Mouse (Mus musculus) heart, embryonic 14.5 days (tissue): Measurements from ENCODE around the gene Vmn1r71. TPM values are rescaled to one million over a fixed set of nuclear protein-coding genes. Genes with fewer than 3 reads are reported as not detected.
"Not testable (repeated sequence)": the region's sequence is repeated elsewhere in the genome, so short reads cannot be mapped to it uniquely, and the experiment has no call there.

Source experiments
- ATAC-seq: fragments of 200-750 bp; cut with Nextera tagmentation; 2 replicates; pipeline ENCODE4 v1.8.0; 2017; ENCODE audit warnings: low read depth, moderate TSS enrichment; ENCODE audit not compliant: insufficient number of reproducible peaks, insufficient read depth, low FRiP score
- H3K27ac ChIP-seq, 2 experiments: fragments of 200-500 bp in 1 of 2; fragments of 300-500 bp in 1 of 2; sonication (generic) in 1 of 2; replicated peaks in 1 of 2; 2 replicates each; pipeline ENCODE4 v1.5.1; 2012 to 2014; ENCODE audit warnings: low read depth in 2 of 2, low read length in 2 of 2, control low read depth in 1 of 2, mild to moderate bottlenecking in 1 of 2, mixed read lengths in 1 of 2; ENCODE audit not compliant: control insufficient read depth in 1 of 2, insufficient read depth in 1 of 2
- H3K27me3 ChIP-seq: fragments of 300-500 bp; sonication (generic); 2 replicates; pipeline ENCODE4 v1.6.1; 2014; ENCODE audit warnings: mild to moderate bottlenecking, low read length, control low read depth; ENCODE audit not compliant: control insufficient read depth, insufficient read depth
- H3K36me3 ChIP-seq: fragments of 300-500 bp; sonication (generic); 2 replicates; pipeline ENCODE4 v1.6.1; 2014; ENCODE audit warnings: mild to moderate bottlenecking, control low read depth, low read length, mixed read lengths; ENCODE audit not compliant: control insufficient read depth, insufficient read depth
- H3K4me1 ChIP-seq, 2 experiments: fragments of 200-500 bp in 1 of 2; fragments of 300-500 bp in 1 of 2; sonication (generic) in 1 of 2; 2 replicates each; pipeline ENCODE4 v1.6.1; 2012 to 2014; ENCODE audit warnings: low read length in 2 of 2, control low read depth in 1 of 2, mixed read lengths in 1 of 2; ENCODE audit not compliant: control insufficient read depth in 2 of 2, insufficient read depth in 2 of 2
- H3K4me2 ChIP-seq: fragments of 300-500 bp; sonication (generic); 2 replicates; pipeline ENCODE4 v1.6.1; 2014; ENCODE audit warnings: mild to moderate bottlenecking, low read length
- H3K4me3 ChIP-seq, 2 experiments: fragments of 200-500 bp in 1 of 2; fragments of 300-500 bp in 1 of 2; sonication (generic) in 1 of 2; 2 replicates each; pipeline ENCODE4 v1.5.1; 2012 to 2014; ENCODE audit warnings: low read length in 2 of 2, mild to moderate bottlenecking in 2 of 2, control low read depth in 1 of 2, low read depth in 1 of 2, moderate library complexity in 1 of 2; ENCODE audit not compliant: control insufficient read depth in 1 of 2, insufficient read depth in 1 of 2
- H3K9ac ChIP-seq: fragments of 300-500 bp; sonication (generic); 2 replicates; pipeline ENCODE4 v1.6.1; 2014; ENCODE audit warnings: mild to moderate bottlenecking, low read length
- H3K9me3 ChIP-seq: fragments of 300-500 bp; sonication (generic); 2 replicates; pipeline ENCODE4 v1.6.1; 2016; ENCODE audit warnings: low read length, control low read depth; ENCODE audit not compliant: control insufficient read depth
- polyA plus RNA-seq: library from polyadenylated mRNA; unstranded; fragments of >200 nt; fragmentation: Nextera tagmentation; extraction: Ambion mirVana; gene quantifications from 2 replicates; pipeline ENCODE4 v1.2.1, GENCODE M21; 2014

Vmn1r71 gene
- not detected in 2 replicates for polyA plus RNA-seq

- Histone ChIP-seq H3K36me3 (no peaks in the 10 kb centered on the region), H3K4me3 (no peak within 1 kb of the TSS), H3K27me3 (no peaks in the 10 kb centered on the region), H3K4me2 (no peak within 1 kb of the TSS), H3K9me3 (peaks cover 18% of the 10 kb centered on the region), H3K27ac (no peak within 1 kb of the TSS), H3K4me1 (no peaks in the 10 kb centered on the region), H3K9ac (no peak within 1 kb of the TSS)
- no peak for ATAC-seq
Measured at GRCm38 (mm10) chr7:10754264-10754663, at the start of gene Vmn1r71. Gene Vmn1r71, minus strand, starts transcription at chr7:10754364.

- H3K27me3 ChIP-seq, ATAC-seq, H3K4me3 ChIP-seq, H3K27ac ChIP-seq, H3K4me2 ChIP-seq, H3K9ac ChIP-seq, H3K4me1 ChIP-seq, H3K36me3 ChIP-seq: not testable (repeated sequence)
- H3K9me3 ChIP-seq: peaks cover 18% of the 10 kb centered on the region
Measured at GRCm38 (mm10) chr7:10757551-10757950, 3.4 kb upstream of the Vmn1r71 start.

Other genes starting within 250 kb of the Vmn1r71 start
- not detected in 2 replicates for gene Vmn1r68, start 195.9 kb downstream of the Vmn1r71 start, polyA plus RNA-seq
- gene Vmn1r69, start 140.7 kb downstream of the Vmn1r71 start, polyA plus RNA-seq: not detected in 2 replicates
- not detected in 2 replicates for gene Vmn1r70, start 122.8 kb downstream of the Vmn1r71 start, polyA plus RNA-seq
- gene Nlrp4b, start 66.6 kb downstream of the Vmn1r71 start, polyA plus RNA-seq: not detected in 2 replicates
- gene Zscan4b, start 150.7 kb upstream of the Vmn1r71 start, polyA plus RNA-seq: not detected in 2 replicates